Mouse (Mus musculus) liver, embryonic 14.5 days (tissue): ENCODE data around the gene Gm6096.

Source experiments
- CTCF ChIP-seq: IDR thresholded peaks from 2 replicates; pipeline ENCODE4 v1.5.1; 2016; ENCODE audit warnings: antibody characterized with exemption, low read depth, control low read depth
- EP300 ChIP-seq: IDR thresholded peaks from 2 replicates; pipeline ENCODE4 v1.6.1; 2016; ENCODE audit warnings: antibody characterized with exemption, low read depth

GRCm38 (mm10) chr7:34252030-34252429 is 1.2 kb downstream of the Gm6096 start:
- TF ChIP-seq CTCF (peak; percentile 46), EP300 (no peak)
